Mouse (Mus musculus): ENCODE measurements at regions not wholly inside any gene's neighbourhood (a gene's known extent, or its start where the extent isn't known, plus 50 kb on each side); places are given as distances from the start of the nearest gene placed in this dataset.

GRCm38 (mm10) chr9:118404867-118405266, 73.1 kb upstream of the Eomes start:
- in situ Hi-C loops (cut with MboI, MseI) = no loop called here

GRCm38 (mm10) chr9:118405926-118406518, 72.0 kb upstream of the Eomes start:
- in situ Hi-C loops (cut with MboI, MseI) = no loop called here

GRCm38 (mm10) chr9:118416032-118416431, 62.0 kb upstream of the Eomes start:
- in situ Hi-C loops (cut with MboI, MseI) = no loop called here

GRCm38 (mm10) chr9:118416475-118416874, 61.5 kb upstream of the Eomes start:
- in situ Hi-C loops (cut with MboI, MseI) = no loop called here

- in situ Hi-C loops (cut with MboI, MseI) = no loop called here
Measured at GRCm38 (mm10) chr9:118424344-118424743, 53.7 kb upstream of the Eomes start.
